In the genomic region with DNA sequence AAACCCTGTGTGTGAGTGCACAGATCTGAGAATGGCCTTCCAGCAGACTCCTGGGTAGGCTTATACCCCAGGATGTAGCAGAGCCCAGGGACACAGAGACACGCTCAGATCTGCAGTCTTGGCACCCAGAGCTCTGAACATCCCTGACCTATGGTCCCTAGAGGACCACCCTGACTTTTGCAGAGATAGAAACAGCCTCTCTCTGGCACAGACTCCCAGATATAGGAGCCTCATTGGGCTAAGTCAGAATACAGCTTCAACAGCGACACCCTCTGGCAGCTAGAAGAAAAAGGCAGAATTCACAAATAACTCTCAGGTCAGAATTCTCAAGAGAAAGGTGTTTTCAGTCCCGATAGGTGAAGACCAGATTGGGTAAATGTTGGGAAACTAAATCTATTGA, we compare ENCODE assay signal across 8 mouse cellular contexts.
DNase-seq lines count a peak whose midpoint lies in the region; ATAC-seq and TF ChIP-seq lines count a peak whose summit lies in the region.

No protein-coding gene starts in this region.

- H3K27ac ChIP-seq in heart, adult 2 months, result no peak overlapping the region
- no peak overlapping the region for H3K27ac ChIP-seq in midbrain, postnatal 0 days (ENCODE audit: low read depth, low read length)
- no peak overlapping the region for H3K27ac ChIP-seq in midbrain, embryonic 10.5 days (replicated peaks)
- no peak overlapping the region for H3K27ac ChIP-seq in embryonic facial prominence, embryonic 10.5 days (replicated peaks)
- no peak overlapping the region for H3K27ac ChIP-seq in midbrain, embryonic 13.5 days

- no peaks in the 10 kb centered on the region for H3K9me3 ChIP-seq in midbrain, postnatal 0 days (ENCODE audit: low read length)
- H3K9me3 ChIP-seq in midbrain, embryonic 10.5 days (replicated peaks), result no peaks in the 10 kb centered on the region
- no peaks in the 10 kb centered on the region for H3K9me3 ChIP-seq in embryonic facial prominence, embryonic 10.5 days
- no peaks in the 10 kb centered on the region for H3K9me3 ChIP-seq in midbrain, embryonic 13.5 days

- H3K36me3 ChIP-seq in heart, adult 2 months (ENCODE audit: control insufficient read depth, insufficient read depth, low read length), result no peaks in the 10 kb centered on the region
- H3K36me3 ChIP-seq in midbrain, postnatal 0 days (ENCODE audit: insufficient read depth, low read length), result no peaks in the 10 kb centered on the region
- no peaks in the 10 kb centered on the region for H3K36me3 ChIP-seq in midbrain, embryonic 10.5 days
- H3K36me3 ChIP-seq in embryonic facial prominence, embryonic 10.5 days (replicated peaks), result no peaks in the 10 kb centered on the region
- no peaks in the 10 kb centered on the region for H3K36me3 ChIP-seq in midbrain, embryonic 13.5 days

- WGBS in heart, adult 2 months, result 35% methylated on average over 3 of the region's 3 CpGs
- 47% methylated on average over 3 of the region's 3 CpGs for WGBS in midbrain, postnatal 0 days
- 49% methylated on average over 3 of the region's 3 CpGs for WGBS in midbrain, embryonic 10.5 days
- 46% methylated on average over 3 of the region's 3 CpGs for WGBS in embryonic facial prominence, embryonic 10.5 days
- 47% methylated on average over 3 of the region's 3 CpGs for WGBS in midbrain, embryonic 13.5 days

- TF ChIP-seq EP300 in heart, adult 2 months (IDR thresholded peaks at IDR 0.05; ENCODE audit: insufficient read depth, low read depth, low read length), result no peak

- no peak for ATAC-seq in midbrain, postnatal 0 days (ENCODE audit: low FRiP score)
- ATAC-seq in erythroblast, adult 5-6 weeks (replicated peaks; ENCODE audit: low FRiP score, poor library complexity, severe bottlenecking), result no peak
- no peak for ATAC-seq in midbrain, embryonic 13.5 days

- no peak overlapping the region for H3K9ac ChIP-seq in heart, adult 2 months (ENCODE audit: low read depth, low read length)
- no peak overlapping the region for H3K9ac ChIP-seq in midbrain, postnatal 0 days (replicated peaks; ENCODE audit: low read length, poor library complexity, severe bottlenecking)
- H3K9ac ChIP-seq in midbrain, embryonic 13.5 days (replicated peaks), result no peak overlapping the region

- no peak overlapping the region for H3K4me2 ChIP-seq in midbrain, postnatal 0 days (ENCODE audit: low read depth, low read length, poor library complexity, severe bottlenecking)
- H3K4me2 ChIP-seq in midbrain, embryonic 13.5 days (replicated peaks), result no peak overlapping the region

- no peaks in the 10 kb centered on the region for H3K79me2 ChIP-seq in heart, adult 2 months (replicated peaks; ENCODE audit: control insufficient read depth, insufficient read depth, low read length)

- no peak for TF ChIP-seq POLR2A in heart, adult 2 months (IDR thresholded peaks at IDR 0.05; ENCODE audit: insufficient read depth, low read depth, low read length)

- H3K27me3 ChIP-seq in heart, adult 2 months (ENCODE audit: control insufficient read depth, insufficient read depth, low read length), result no peaks in the 10 kb centered on the region
- H3K27me3 ChIP-seq in midbrain, postnatal 0 days (ENCODE audit: insufficient read depth, low read length), result no peaks in the 10 kb centered on the region
- no peaks in the 10 kb centered on the region for H3K27me3 ChIP-seq in midbrain, embryonic 10.5 days (ENCODE audit: low read depth, poor library complexity, severe bottlenecking)
- H3K27me3 ChIP-seq in embryonic facial prominence, embryonic 10.5 days (replicated peaks; ENCODE audit: low read depth, poor library complexity, severe bottlenecking), result no peaks in the 10 kb centered on the region
- no peaks in the 10 kb centered on the region for H3K27me3 ChIP-seq in midbrain, embryonic 13.5 days

- H3K4me3 ChIP-seq in heart, adult 2 months, result no peak overlapping the region
- H3K4me3 ChIP-seq in midbrain, postnatal 0 days (ENCODE audit: low read depth, low read length), result no peak overlapping the region
- no peak overlapping the region for H3K4me3 ChIP-seq in midbrain, embryonic 10.5 days
- H3K4me3 ChIP-seq in embryonic facial prominence, embryonic 10.5 days, result no peak overlapping the region
- H3K4me3 ChIP-seq in midbrain, embryonic 13.5 days (replicated peaks), result no peak overlapping the region

- DNase-seq in heart, adult 2 months, result no peak
- no peak for DNase-seq in heart, postnatal 25 days (ENCODE audit: low spot score)
- peak; percentile 66 for DNase-seq in midbrain, postnatal 0 days (ENCODE audit: low spot score)
- DNase-seq in midbrain, embryonic 10.5 days (ENCODE audit: low spot score), result no peak
- DNase-seq in embryonic facial prominence, embryonic 10.5 days (ENCODE audit: low spot score), result peak; percentile 28
- peak; percentile 21 for DNase-seq in retina, postnatal 1 day

- intact Hi-C loops in heart, adult 2 months (cut with DNase I), result loop anchor here (10.0 kb wide), 1 partner anchor 1152 kb away; no protein-coding TSS in a partner anchor
- intact Hi-C loops in heart, postnatal 25 days (cut with DNase I), result loop anchor here (10.0 kb wide), 2 partner anchors 192 to 1152 kb away; no protein-coding TSS in a partner anchor

- TF ChIP-seq CTCF in heart, adult 2 months (IDR thresholded peaks at IDR 0.05), result peak; percentile 65
- peak; percentile 71 for TF ChIP-seq CTCF in midbrain, postnatal 0 days (IDR thresholded peaks at IDR 0.05)

- H3K4me1 ChIP-seq in heart, adult 2 months (ENCODE audit: control insufficient read depth, insufficient read depth, low read length), result no peaks in the 10 kb centered on the region
- no peaks in the 10 kb centered on the region for H3K4me1 ChIP-seq in midbrain, postnatal 0 days (ENCODE audit: insufficient read depth, low read length)
- no peaks in the 10 kb centered on the region for H3K4me1 ChIP-seq in midbrain, embryonic 10.5 days
- peaks cover 18% of the 10 kb centered on the region for H3K4me1 ChIP-seq in embryonic facial prominence, embryonic 10.5 days
- H3K4me1 ChIP-seq in midbrain, embryonic 13.5 days (replicated peaks), result no peaks in the 10 kb centered on the region

Comparison
In these comparisons a context has a peak if more than half of its experiments do, and no peak if none do; other contexts are left out.
1. DNase-seq: peak in midbrain, postnatal 0 days (single experiment), embryonic facial prominence, embryonic 10.5 days (single experiment) and retina, postnatal 1 day (single experiment); none in heart, adult 2 months (0 of 2), heart, postnatal 25 days (single experiment) and midbrain, embryonic 10.5 days (single experiment).